In genomic region chr2:34279726-34280125, GRCm38 (mm10) we compare ENCODE assay signal across 17 mouse cellular contexts.
DNase-seq lines count a peak whose midpoint lies in the region; ATAC-seq lines count a peak whose summit lies in the region.
"Had no signal": no experiment of that assay in that cellular context is flagged by ENCODE, and none has a peak within 500 bp of the region (broad histone marks: within the 10 kb centered on the region; RNA-seq: fewer than 3 reads in every experiment).

No protein-coding gene starts in this region.

- no peak overlapping the region for H3K4me2 ChIP-seq in neural tube, embryonic 11.5 days (ENCODE audit: low read depth)
- H3K4me2 ChIP-seq in hindbrain, embryonic 14.5 days (replicated peaks): no peak overlapping the region; the same call in 1 of the 2 replicates
- H3K4me2 ChIP-seq in midbrain, embryonic 16.5 days (ENCODE audit: low read length): peak overlapping the region; percentile 34
- H3K4me2 ChIP-seq: embryonic facial prominence, embryonic 12.5 days; heart, embryonic 11.5 days; kidney, embryonic 15.5 days; stomach, embryonic 15.5 days had no signal

- ATAC-seq in neural tube, embryonic 11.5 days (ENCODE audit: insufficient read depth, low FRiP score, low TSS enrichment): no peak
- no peak for ATAC-seq in hindbrain, embryonic 14.5 days (ENCODE audit: low FRiP score)
- ATAC-seq in midbrain, embryonic 16.5 days: no peak

- no peaks in the 10 kb centered on the region for H3K36me3 ChIP-seq in neural tube, embryonic 11.5 days (ENCODE audit: control insufficient read depth, insufficient read depth, low read length)
- H3K36me3 ChIP-seq in hindbrain, embryonic 14.5 days (replicated peaks; ENCODE audit: control insufficient read depth, insufficient read depth): no peaks in the 10 kb centered on the region
- H3K36me3 ChIP-seq in midbrain, embryonic 16.5 days (ENCODE audit: control insufficient read depth, insufficient read depth, low read length): no peaks in the 10 kb centered on the region
- H3K36me3 ChIP-seq: embryonic facial prominence, embryonic 12.5 days; kidney, embryonic 15.5 days; stomach, embryonic 15.5 days had no signal

- peak overlapping the region; percentile 29; the same call in 1 of the 2 replicates for H3K27ac ChIP-seq in neural tube, embryonic 11.5 days (ENCODE audit: low read depth, low read length)
- peak overlapping the region; percentile 58 for H3K27ac ChIP-seq in hindbrain, embryonic 14.5 days
- peak overlapping the region; percentile 38; the same call in 1 of the 2 replicates for H3K27ac ChIP-seq in midbrain, embryonic 16.5 days (ENCODE audit: low read length)
- H3K27ac ChIP-seq: embryonic facial prominence, embryonic 12.5 days; kidney, embryonic 15.5 days; liver, embryonic 14.5 days; stomach, embryonic 15.5 days had no signal

- H3K9me3 ChIP-seq in neural tube, embryonic 11.5 days (ENCODE audit: control insufficient read depth, low read length): no peaks in the 10 kb centered on the region
- no peaks in the 10 kb centered on the region for H3K9me3 ChIP-seq in hindbrain, embryonic 14.5 days (ENCODE audit: control insufficient read depth, low read length)
- H3K9me3 ChIP-seq in midbrain, embryonic 16.5 days (replicated peaks; ENCODE audit: control insufficient read depth, low read length, poor library complexity, severe bottlenecking): no peaks in the 10 kb centered on the region
- H3K9me3 ChIP-seq: embryonic facial prominence, embryonic 12.5 days; kidney, embryonic 15.5 days; stomach, embryonic 15.5 days had no signal

- H3K4me1 ChIP-seq in neural tube, embryonic 11.5 days (ENCODE audit: control insufficient read depth, insufficient read depth, low read length): peaks cover 6% of the 10 kb centered on the region; the same call in 1 of the 2 replicates
- peaks cover 58% of the 10 kb centered on the region for H3K4me1 ChIP-seq in hindbrain, embryonic 14.5 days (replicated peaks; ENCODE audit: control insufficient read depth, insufficient read depth, low read length)
- peaks cover 12% of the 10 kb centered on the region for H3K4me1 ChIP-seq in midbrain, embryonic 16.5 days (ENCODE audit: control insufficient read depth, insufficient read depth, low read length)
- H3K4me1 ChIP-seq: kidney, embryonic 15.5 days; stomach, embryonic 15.5 days had no signal

- H3K27me3 ChIP-seq in neural tube, embryonic 11.5 days (ENCODE audit: control insufficient read depth, insufficient read depth, low read length): no peaks in the 10 kb centered on the region
- H3K27me3 ChIP-seq in hindbrain, embryonic 14.5 days (ENCODE audit: control insufficient read depth, insufficient read depth, low read length): no peaks in the 10 kb centered on the region
- H3K27me3 ChIP-seq in midbrain, embryonic 16.5 days (ENCODE audit: control insufficient read depth, insufficient read depth, low read depth, low read length): no peaks in the 10 kb centered on the region
- H3K27me3 ChIP-seq: embryonic facial prominence, embryonic 12.5 days; kidney, embryonic 15.5 days; stomach, embryonic 15.5 days had no signal

- H3K4me3 ChIP-seq in neural tube, embryonic 11.5 days (ENCODE audit: low read depth, low read length): no peak overlapping the region
- H3K4me3 ChIP-seq in hindbrain, embryonic 14.5 days (replicated peaks; ENCODE audit: low read length): no peak overlapping the region
- no peak overlapping the region for H3K4me3 ChIP-seq in midbrain, embryonic 16.5 days (ENCODE audit: low read depth, low read length)
- H3K4me3 ChIP-seq: embryonic facial prominence, embryonic 12.5 days; kidney, embryonic 15.5 days; stomach, embryonic 15.5 days had no signal

- 40% methylated on average over 6 of the region's 6 CpGs for WGBS in neural tube, embryonic 11.5 days
- WGBS in hindbrain, embryonic 14.5 days: 20% methylated on average over 6 of the region's 6 CpGs
- WGBS in midbrain, embryonic 16.5 days: 10% methylated on average over 6 of the region's 6 CpGs

- DNase-seq in neural tube, embryonic 11.5 days (ENCODE audit: low spot score): no peak
- no peak for DNase-seq in neural tube, embryonic 10.5 days (ENCODE audit: extremely low spot score, low spot score)
- DNase-seq in hindbrain, embryonic 14.5 days (ENCODE audit: low spot score): peak; percentile 62
- DNase-seq in layer of hippocampus, adult 11-12 months (ENCODE audit: low spot score): no peak
- no peak for DNase-seq in urinary bladder, postnatal 14 days (ENCODE audit: low spot score)
- no peak for DNase-seq in kidney, adult 11 months
- DNase-seq: adrenal gland, postnatal 10 days; cerebellum, postnatal 36 days; gastrocnemius, postnatal 36 days; layer of hippocampus, adult 9-11 months; thymus, postnatal 36 days had no signal

- no peak overlapping the region for H3K9ac ChIP-seq in neural tube, embryonic 11.5 days (ENCODE audit: low read length)
- H3K9ac ChIP-seq in hindbrain, embryonic 14.5 days: 0 out of 2 replicates have a peak overlapping the region, but pooled peaks have one; percentile 0
- H3K9ac ChIP-seq in midbrain, embryonic 16.5 days (ENCODE audit: low read depth, low read length): no peak overlapping the region
- H3K9ac ChIP-seq: embryonic facial prominence, embryonic 12.5 days; kidney, embryonic 15.5 days; liver, embryonic 14.5 days; stomach, embryonic 15.5 days had no signal
